ENCODE assay signal across 8 mouse cellular contexts in genomic region chr9:55429242-55429975, GRCm38 (mm10).
A peak's percentile ranks its signal among the peaks of the same experiment; 100 is the strongest.
DNase-seq lines count a peak whose midpoint lies in the region; ATAC-seq lines count a peak whose summit lies in the region.

No protein-coding gene starts in this region.

- peak; percentile 94 for DNase-seq in 3T3-L1 (ENCODE audit: low read depth, low spot score)
- peak; percentile 79 for DNase-seq in adrenal gland, postnatal 10 days

- H3K27me3 ChIP-seq in embryonic facial prominence, embryonic 13.5 days: peaks cover 3% of the 10 kb centered on the region
- peaks cover 26% of the 10 kb centered on the region for H3K27me3 ChIP-seq in heart, embryonic 11.5 days (ENCODE audit: control insufficient read depth, insufficient read depth, low read length)
- H3K27me3 ChIP-seq in kidney, embryonic 16.5 days (ENCODE audit: insufficient read depth, low read length): 0 out of 2 replicates have a peak, but pooled peaks cover 4% of the 10 kb centered on the region
- 0 out of 2 replicates have a peak, but pooled peaks cover 6% of the 10 kb centered on the region for H3K27me3 ChIP-seq in limb, embryonic 15.5 days
- no peaks in the 10 kb centered on the region for H3K27me3 ChIP-seq in stomach, embryonic 16.5 days (ENCODE audit: control insufficient read depth, insufficient read depth, low read length)

- peak; percentile 53; the same call in 1 of the 2 replicates for ATAC-seq in embryonic facial prominence, embryonic 13.5 days (ENCODE audit: insufficient number of reproducible peaks, insufficient read depth, low FRiP score, low TSS enrichment, low read depth)
- no peak; the same call in 1 of the 2 replicates for ATAC-seq in heart, embryonic 11.5 days (replicated peaks; ENCODE audit: insufficient number of reproducible peaks, low FRiP score, low TSS enrichment)
- peak; percentile 66 for ATAC-seq in kidney, embryonic 16.5 days (ENCODE audit: low FRiP score, low TSS enrichment)
- 0 out of 2 replicates have a peak, but pooled peaks have one; percentile 22 for ATAC-seq in limb, embryonic 15.5 days (ENCODE audit: insufficient number of reproducible peaks, low FRiP score, low TSS enrichment, low read depth)
- peak; percentile 49; the same call in 1 of the 2 replicates for ATAC-seq in monocyte, adult 5-6 weeks (replicated peaks; ENCODE audit: insufficient number of reproducible peaks, low FRiP score, low TSS enrichment, poor library complexity, severe bottlenecking)
- ATAC-seq in stomach, embryonic 16.5 days (ENCODE audit: insufficient read depth, low FRiP score): peak; percentile 68

- H3K9ac ChIP-seq in embryonic facial prominence, embryonic 13.5 days: 0 out of 2 replicates have a peak overlapping the region, but pooled peaks have one; percentile 47
- H3K9ac ChIP-seq in heart, embryonic 11.5 days (ENCODE audit: low read depth, low read length): no peak overlapping the region
- H3K9ac ChIP-seq in kidney, embryonic 16.5 days (replicated peaks; ENCODE audit: low read length): peak overlapping the region; percentile 42; the same call in 1 of the 2 replicates
- H3K9ac ChIP-seq in limb, embryonic 15.5 days: no peak overlapping the region
- peak overlapping the region; percentile 47; the same call in 1 of the 2 replicates for H3K9ac ChIP-seq in stomach, embryonic 16.5 days (ENCODE audit: low read length)

- peaks cover 15% of the 10 kb centered on the region for H3K4me1 ChIP-seq in embryonic facial prominence, embryonic 13.5 days
- H3K4me1 ChIP-seq in heart, embryonic 11.5 days (ENCODE audit: control insufficient read depth, insufficient read depth, low read length): peaks cover 3% of the 10 kb centered on the region; the same call in 1 of the 2 replicates
- no peaks in the 10 kb centered on the region for H3K4me1 ChIP-seq in kidney, embryonic 16.5 days (ENCODE audit: insufficient read depth, low read length)
- peaks cover 19% of the 10 kb centered on the region for H3K4me1 ChIP-seq in limb, embryonic 15.5 days
- peaks cover 3% of the 10 kb centered on the region; the same call in 1 of the 2 replicates for H3K4me1 ChIP-seq in stomach, embryonic 16.5 days (ENCODE audit: control insufficient read depth, insufficient read depth, low read length)

- no peak overlapping the region for H3K27ac ChIP-seq in embryonic facial prominence, embryonic 13.5 days
- H3K27ac ChIP-seq in heart, embryonic 11.5 days (ENCODE audit: low read depth, low read length): no peak overlapping the region
- H3K27ac ChIP-seq in kidney, embryonic 16.5 days (ENCODE audit: low read length): no peak overlapping the region
- H3K27ac ChIP-seq in limb, embryonic 15.5 days: no peak overlapping the region
- peak overlapping the region; percentile 13; the same call in 1 of the 2 replicates for H3K27ac ChIP-seq in stomach, embryonic 16.5 days (ENCODE audit: low read length)

- 0 out of 2 replicates have a peak overlapping the region, but pooled peaks have one; percentile 5 for H3K4me3 ChIP-seq in embryonic facial prominence, embryonic 13.5 days
- H3K4me3 ChIP-seq in heart, embryonic 11.5 days (ENCODE audit: low read depth, low read length): peak overlapping the region; percentile 16; the same call in 1 of the 2 replicates
- H3K4me3 ChIP-seq in kidney, embryonic 16.5 days (ENCODE audit: low read length): no peak overlapping the region
- H3K4me3 ChIP-seq in limb, embryonic 15.5 days: no peak overlapping the region
- H3K4me3 ChIP-seq in stomach, embryonic 16.5 days (replicated peaks; ENCODE audit: low read length): peak overlapping the region; percentile 20

- H3K4me2 ChIP-seq in embryonic facial prominence, embryonic 13.5 days: peak overlapping the region; percentile 46
- H3K4me2 ChIP-seq in heart, embryonic 11.5 days: peak overlapping the region; percentile 48
- H3K4me2 ChIP-seq in kidney, embryonic 16.5 days (replicated peaks; ENCODE audit: low read depth, low read length): peak overlapping the region; percentile 39
- H3K4me2 ChIP-seq in limb, embryonic 15.5 days: 0 out of 2 replicates have a peak overlapping the region, but pooled peaks have one; percentile 31
- H3K4me2 ChIP-seq in stomach, embryonic 16.5 days (ENCODE audit: low read depth, low read length): peak overlapping the region; percentile 45

- H3K36me3 ChIP-seq in embryonic facial prominence, embryonic 13.5 days: no peaks in the 10 kb centered on the region
- H3K36me3 ChIP-seq in heart, embryonic 11.5 days (ENCODE audit: control insufficient read depth, insufficient read depth, low read length): no peaks in the 10 kb centered on the region
- H3K36me3 ChIP-seq in kidney, embryonic 16.5 days (ENCODE audit: insufficient read depth, low read length): no peaks in the 10 kb centered on the region
- no peaks in the 10 kb centered on the region for H3K36me3 ChIP-seq in limb, embryonic 15.5 days
- H3K36me3 ChIP-seq in stomach, embryonic 16.5 days (ENCODE audit: control insufficient read depth, insufficient read depth, low read length): no peaks in the 10 kb centered on the region

- H3K9me3 ChIP-seq in embryonic facial prominence, embryonic 13.5 days: no peaks in the 10 kb centered on the region
- no peaks in the 10 kb centered on the region for H3K9me3 ChIP-seq in heart, embryonic 11.5 days (replicated peaks; ENCODE audit: control insufficient read depth, low read length)
- H3K9me3 ChIP-seq in kidney, embryonic 16.5 days (ENCODE audit: low read length): no peaks in the 10 kb centered on the region
- H3K9me3 ChIP-seq in limb, embryonic 15.5 days: no peaks in the 10 kb centered on the region
- no peaks in the 10 kb centered on the region for H3K9me3 ChIP-seq in stomach, embryonic 16.5 days (replicated peaks; ENCODE audit: control insufficient read depth, low read length)

- WGBS in embryonic facial prominence, embryonic 13.5 days: 32% methylated on average over 12 of the region's 12 CpGs
- 28% methylated on average over 12 of the region's 12 CpGs for WGBS in heart, embryonic 11.5 days (ENCODE audit: insufficient replicate concordance)
- 29% methylated on average over 12 of the region's 12 CpGs for WGBS in kidney, embryonic 16.5 days
- WGBS in limb, embryonic 15.5 days: 31% methylated on average over 12 of the region's 12 CpGs
- WGBS in stomach, embryonic 16.5 days: 31% methylated on average over 12 of the region's 12 CpGs

Comparison
In these comparisons a context has a peak if more than half of its experiments do, and no peak if none do; other contexts are left out.
1. H3K4me3 ChIP-seq: peak in embryonic facial prominence, embryonic 13.5 days (single experiment), heart, embryonic 11.5 days (single experiment) and stomach, embryonic 16.5 days (single experiment); none in kidney, embryonic 16.5 days (single experiment) and limb, embryonic 15.5 days (single experiment).
2. H3K9ac ChIP-seq: peak in embryonic facial prominence, embryonic 13.5 days (single experiment), kidney, embryonic 16.5 days (single experiment) and stomach, embryonic 16.5 days (single experiment); none in heart, embryonic 11.5 days (single experiment) and limb, embryonic 15.5 days (single experiment).
3. Peak in every context shown above with its lines, with median percentiles within 50 percentile points of each other: H3K4me2 ChIP-seq.